8 mouse cellular contexts compared by ENCODE assay signal in genomic region chr10:80774549-80774948, GRCm38 (mm10). TPM values are rescaled to one million over a fixed set of nuclear protein-coding genes. Genes with fewer than 3 reads are reported as not detected.
DNase-seq lines count a peak whose midpoint lies in the region; ATAC-seq and TF ChIP-seq lines count a peak whose summit lies in the region.

No protein-coding gene starts in this region.

- peak; percentile 76; the same call in 1 of the 2 replicates for TF ChIP-seq CTCF in spleen, adult 2 months (IDR thresholded peaks at IDR 0.05; ENCODE audit: extremely low read depth, insufficient read depth, insufficient read length, insufficient replicate concordance)

- no peak overlapping the region for H3K9ac ChIP-seq in embryonic facial prominence, embryonic 14.5 days (ENCODE audit: low read depth, low read length)
- no peak overlapping the region; the same call in 1 of the 2 replicates for H3K9ac ChIP-seq in limb, embryonic 13.5 days
- no peak overlapping the region for H3K9ac ChIP-seq in midbrain, embryonic 15.5 days

- WGBS in embryonic facial prominence, embryonic 14.5 days = 23% methylated on average over 2 of the region's 2 CpGs
- WGBS in limb, embryonic 13.5 days = 28% methylated on average over 2 of the region's 2 CpGs
- WGBS in midbrain, embryonic 15.5 days = 64% methylated on average over 2 of the region's 2 CpGs
- WGBS in spleen, adult 2 months = 43% methylated on average over 2 of the region's 2 CpGs

- peak; percentile 77 for DNase-seq in 416B (ENCODE audit: low read depth)
- peak; percentile 55 to 65 for DNase-seq in adrenal gland, postnatal 4 days (ENCODE audit: low spot score in 2 of 2)
- peak; percentile 91 for DNase-seq in embryonic facial prominence, embryonic 14.5 days (ENCODE audit: low spot score)
- peak; percentile 81 for DNase-seq in heart, adult 8-10 months (ENCODE audit: low spot score)
- DNase-seq in kidney, adult 8-10 months = peak; percentile 68 to 78
- DNase-seq in spleen, adult 2 months (ENCODE audit: low read depth in 1 of 2, low spot score in 2 of 2) = peak in 1 of 2 experiments; percentile 58

- peaks cover 98% of the 10 kb centered on the region for H3K36me3 ChIP-seq in embryonic facial prominence, embryonic 14.5 days (ENCODE audit: control insufficient read depth, insufficient read depth, low read length)
- peaks cover 100% of the 10 kb centered on the region for H3K36me3 ChIP-seq in limb, embryonic 13.5 days
- H3K36me3 ChIP-seq in midbrain, embryonic 15.5 days (replicated peaks) = peaks cover 83% of the 10 kb centered on the region
- peaks cover 31% of the 10 kb centered on the region for H3K36me3 ChIP-seq in spleen, adult 2 months (ENCODE audit: control insufficient read depth, insufficient read depth, low read length)

- H3K27me3 ChIP-seq in embryonic facial prominence, embryonic 14.5 days (replicated peaks; ENCODE audit: control insufficient read depth, insufficient read depth, low read length) = no peaks in the 10 kb centered on the region
- H3K27me3 ChIP-seq in limb, embryonic 13.5 days = no peaks in the 10 kb centered on the region
- H3K27me3 ChIP-seq in midbrain, embryonic 15.5 days (replicated peaks) = no peaks in the 10 kb centered on the region
- H3K27me3 ChIP-seq in spleen, adult 2 months (ENCODE audit: control insufficient read depth, insufficient read depth, low read length) = no peaks in the 10 kb centered on the region

- peak; percentile 85 for ATAC-seq in embryonic facial prominence, embryonic 14.5 days (ENCODE audit: low read depth)
- ATAC-seq in limb, embryonic 13.5 days (ENCODE audit: low FRiP score, low read depth) = peak; percentile 68; the same call in 1 of the 2 replicates
- ATAC-seq in midbrain, embryonic 15.5 days (replicated peaks) = 0 out of 2 replicates have a peak, but pooled peaks have one; percentile 24

- no peak overlapping the region; the same call in 1 of the 2 replicates for H3K4me2 ChIP-seq in embryonic facial prominence, embryonic 14.5 days (ENCODE audit: low read depth, low read length)
- H3K4me2 ChIP-seq in limb, embryonic 13.5 days (replicated peaks) = no peak overlapping the region
- no peak overlapping the region for H3K4me2 ChIP-seq in midbrain, embryonic 15.5 days

- no peak for TF ChIP-seq POLR2A in spleen, adult 2 months (IDR thresholded peaks at IDR 0.05; ENCODE audit: low read depth, low read length)

- H3K4me3 ChIP-seq in embryonic facial prominence, embryonic 14.5 days (ENCODE audit: low read depth, low read length) = no peak overlapping the region
- no peak overlapping the region for H3K4me3 ChIP-seq in limb, embryonic 13.5 days
- H3K4me3 ChIP-seq in midbrain, embryonic 15.5 days = no peak overlapping the region
- no peak overlapping the region for H3K4me3 ChIP-seq in spleen, adult 2 months (ENCODE audit: extremely low read depth, insufficient read depth, insufficient read length)

- H3K9me3 ChIP-seq in embryonic facial prominence, embryonic 14.5 days (ENCODE audit: control insufficient read depth, low read length) = no peaks in the 10 kb centered on the region
- no peaks in the 10 kb centered on the region for H3K9me3 ChIP-seq in limb, embryonic 13.5 days
- no peaks in the 10 kb centered on the region for H3K9me3 ChIP-seq in midbrain, embryonic 15.5 days

- H3K27ac ChIP-seq in embryonic facial prominence, embryonic 14.5 days (replicated peaks; ENCODE audit: low read depth, low read length) = peak overlapping the region; percentile 66
- peak overlapping the region; percentile 67; the same call in 1 of the 2 replicates for H3K27ac ChIP-seq in limb, embryonic 13.5 days
- 0 out of 2 replicates have a peak overlapping the region, but pooled peaks have one; percentile 44 for H3K27ac ChIP-seq in midbrain, embryonic 15.5 days
- H3K27ac ChIP-seq in spleen, adult 2 months (ENCODE audit: insufficient read depth, low read length) = no peak overlapping the region

- H3K4me1 ChIP-seq in embryonic facial prominence, embryonic 14.5 days (ENCODE audit: control insufficient read depth, insufficient read depth, low read length) = peaks cover 9% of the 10 kb centered on the region
- H3K4me1 ChIP-seq in limb, embryonic 13.5 days = peaks cover 13% of the 10 kb centered on the region
- no peaks in the 10 kb centered on the region for H3K4me1 ChIP-seq in midbrain, embryonic 15.5 days
- H3K4me1 ChIP-seq in spleen, adult 2 months (ENCODE audit: control insufficient read depth, insufficient read depth, insufficient read length) = no peaks in the 10 kb centered on the region

RNA-seq across cellular contexts. Expression of gene Dot1l, which starts 19.5 kb away (rescaled TPM):
- total RNA-seq in adrenal gland, postnatal 4 days (2021) = 10 to 100 TPM; 81.2 to 83.2 TPM
- polyA plus RNA-seq in embryonic facial prominence, embryonic 14.5 days (2014; fragmentation: Nextera tagmentation; extraction: Ambion mirVana) = 20.7 and 21.5 TPM in 2 replicates
- 10 to 100 TPM; 13.3 to 24.1 (median 19.8) TPM for total RNA-seq in heart, adult 8-10 months (2022)
- polyA plus RNA-seq in limb, embryonic 13.5 days (2015; fragmentation: Nextera tagmentation; extraction: Ambion mirVana) = 19.2 and 20.2 TPM in 2 replicates
- 21.0 and 25.9 TPM in 2 replicates for polyA plus RNA-seq in midbrain, embryonic 15.5 days (2015; fragmentation: Nextera tagmentation; extraction: Ambion mirVana)
- polyA plus RNA-seq in spleen, adult 2 months (2012; rRNA removed) = 46.2 and 56.2 TPM in 2 replicates

RNA-seq across cellular contexts. Expression of gene Sf3a2, which starts 23.4 kb away (rescaled TPM):
- 10 to 100 TPM; 79.5 to 79.9 TPM for total RNA-seq in adrenal gland, postnatal 4 days (2021)
- polyA plus RNA-seq in embryonic facial prominence, embryonic 14.5 days (2014; fragmentation: Nextera tagmentation; extraction: Ambion mirVana) = 69.6 TPM in 2 replicates
- total RNA-seq in heart, adult 8-10 months (2022) = 10 to 100 TPM; 25.0 to 33.0 (median 31.5) TPM
- 73.0 and 77.4 TPM in 2 replicates for polyA plus RNA-seq in limb, embryonic 13.5 days (2015; fragmentation: Nextera tagmentation; extraction: Ambion mirVana)
- 60.3 and 62.6 TPM in 2 replicates for polyA plus RNA-seq in midbrain, embryonic 15.5 days (2015; fragmentation: Nextera tagmentation; extraction: Ambion mirVana)
- 38.7 and 54.3 TPM in 2 replicates for polyA plus RNA-seq in spleen, adult 2 months (2012; rRNA removed)

RNA-seq across cellular contexts. Expression of gene Plekhj1, which starts 23.9 kb away (rescaled TPM):
- 100 to 1,000 TPM in 1 of 2 experiments, 10 to 100 TPM in 1; 93.7 to 105 TPM for total RNA-seq in adrenal gland, postnatal 4 days (2021)
- polyA plus RNA-seq in embryonic facial prominence, embryonic 14.5 days (2014; fragmentation: Nextera tagmentation; extraction: Ambion mirVana) = 102 and 111 TPM in 2 replicates
- 10 to 100 TPM; 29.8 to 37.4 (median 32.7) TPM for total RNA-seq in heart, adult 8-10 months (2022)
- 127 and 128 TPM in 2 replicates for polyA plus RNA-seq in limb, embryonic 13.5 days (2015; fragmentation: Nextera tagmentation; extraction: Ambion mirVana)
- 130 and 147 TPM in 2 replicates for polyA plus RNA-seq in midbrain, embryonic 15.5 days (2015; fragmentation: Nextera tagmentation; extraction: Ambion mirVana)
- polyA plus RNA-seq in spleen, adult 2 months (2012; rRNA removed) = 71.8 and 97.5 TPM in 2 replicates

RNA-seq across cellular contexts. Expression of gene Amh, which starts 30.5 kb away (rescaled TPM):
- 1 to 10 TPM in 1 of 2 experiments, under 1 TPM in 1; 0.79 to 1.1 TPM for total RNA-seq in adrenal gland, postnatal 4 days (2021)
- polyA plus RNA-seq in embryonic facial prominence, embryonic 14.5 days (2014; fragmentation: Nextera tagmentation; extraction: Ambion mirVana) = 0.13 TPM in 1 of 2 replicates, not detected in the other
- total RNA-seq in heart, adult 8-10 months (2022) = under 1 TPM; 0.14 to 0.50 (median 0.20) TPM
- not detected in 2 replicates for polyA plus RNA-seq in limb, embryonic 13.5 days (2015; fragmentation: Nextera tagmentation; extraction: Ambion mirVana)
- polyA plus RNA-seq in midbrain, embryonic 15.5 days (2015; fragmentation: Nextera tagmentation; extraction: Ambion mirVana) = 0.10 TPM in 2 replicates
- polyA plus RNA-seq in spleen, adult 2 months (2012; rRNA removed) = 1.3 and 2.3 TPM in 2 replicates

RNA-seq across cellular contexts. Expression of gene Ap3d1, which starts 32.5 kb away (rescaled TPM):
- total RNA-seq in adrenal gland, postnatal 4 days (2021) = 100 to 1,000 TPM in 1 of 2 experiments, 10 to 100 TPM in 1; 98.9 to 114 TPM
- 67.6 and 75.8 TPM in 2 replicates for polyA plus RNA-seq in embryonic facial prominence, embryonic 14.5 days (2014; fragmentation: Nextera tagmentation; extraction: Ambion mirVana)
- total RNA-seq in heart, adult 8-10 months (2022) = 10 to 100 TPM; 41.2 to 44.5 (median 43.4) TPM
- polyA plus RNA-seq in limb, embryonic 13.5 days (2015; fragmentation: Nextera tagmentation; extraction: Ambion mirVana) = 74.5 and 80.0 TPM in 2 replicates
- 117 and 122 TPM in 2 replicates for polyA plus RNA-seq in midbrain, embryonic 15.5 days (2015; fragmentation: Nextera tagmentation; extraction: Ambion mirVana)
- polyA plus RNA-seq in spleen, adult 2 months (2012; rRNA removed) = 92.5 and 111 TPM in 2 replicates

Comparison
In these comparisons a context has a peak if more than half of its experiments do, and no peak if none do; other contexts are left out.
1. ATAC-seq: peak in every context shown above with its lines; median percentile 85 in embryonic facial prominence, embryonic 14.5 days; 68 in limb, embryonic 13.5 days; 24 in midbrain, embryonic 15.5 days.